Mouse (Mus musculus): ENCODE data around the gene Slc25a3. TPM values are rescaled to one million over a fixed set of nuclear protein-coding genes. Genes with fewer than 3 reads are reported as not detected.

The Slc25a3 gene
- total RNA-seq, 2 experiments from 2014 or later: 2,502 to 2,645 TPM

DNA sequence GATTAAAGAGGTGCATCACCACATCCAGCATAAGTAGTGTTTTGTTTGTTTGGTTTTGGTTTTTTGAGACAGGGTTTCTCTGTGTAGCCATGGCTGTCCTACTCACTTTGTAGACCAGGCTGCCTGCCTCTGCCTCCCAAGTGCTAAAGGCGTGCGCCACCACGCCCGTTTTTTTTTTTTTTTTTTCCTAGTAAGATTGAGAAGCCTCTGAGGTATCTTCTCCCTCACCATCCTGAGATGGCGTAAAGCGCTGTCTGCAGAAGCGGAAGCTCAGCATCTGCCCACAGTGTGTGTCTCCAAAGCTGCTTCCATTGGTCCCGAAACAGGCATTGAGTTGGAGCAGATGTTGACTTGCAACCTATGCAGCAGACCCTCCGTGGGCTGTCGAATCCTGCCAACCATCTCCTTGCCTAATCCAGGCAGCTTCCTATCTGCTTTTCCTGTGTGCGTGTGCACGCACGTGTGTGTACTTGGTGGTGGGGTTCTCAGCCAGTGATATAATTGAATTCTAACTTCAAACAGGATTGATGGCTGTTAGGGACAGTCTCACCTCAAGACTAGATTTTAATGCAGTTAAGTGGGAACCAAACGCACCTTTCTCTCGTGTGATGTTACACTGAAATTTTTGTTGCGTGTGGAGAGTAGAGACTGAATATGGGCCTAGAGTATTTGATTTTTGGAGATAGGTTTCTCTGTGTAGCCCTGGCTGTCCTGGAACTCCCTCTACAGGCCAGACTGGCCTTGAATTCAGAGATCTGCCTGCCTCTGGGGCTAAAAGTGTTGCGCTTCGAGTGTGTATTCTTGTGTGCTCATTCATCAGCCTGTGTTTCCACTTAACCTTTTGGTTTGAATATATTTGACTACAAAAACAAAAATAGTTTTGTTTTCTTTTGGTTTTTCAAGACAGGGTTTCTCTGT is 19.7 kb upstream of the Slc25a3 start:
- intact Hi-C loops (cut with DNase I): loop anchor here (5.0 kb wide), 2 partner anchors 61 to 411 kb away; partner anchors contain the start of genes Apaf1 and Ikbip

GRCm38 (mm10) chr10:91142654-91143191 is 18.9 kb upstream of the Slc25a3 start:
- intact Hi-C loops (cut with DNase I): loop anchor here (5.0 kb wide), 2 partner anchors 60 to 410 kb away; partner anchors contain the start of genes Apaf1 and Ikbip
- DNase-seq (ENCODE audit: low spot score): no peak

More for the DNA sequence above, 19.7 kb upstream of the Slc25a3 start:
- no peak for DNase-seq (ENCODE audit: low spot score)

DNA sequence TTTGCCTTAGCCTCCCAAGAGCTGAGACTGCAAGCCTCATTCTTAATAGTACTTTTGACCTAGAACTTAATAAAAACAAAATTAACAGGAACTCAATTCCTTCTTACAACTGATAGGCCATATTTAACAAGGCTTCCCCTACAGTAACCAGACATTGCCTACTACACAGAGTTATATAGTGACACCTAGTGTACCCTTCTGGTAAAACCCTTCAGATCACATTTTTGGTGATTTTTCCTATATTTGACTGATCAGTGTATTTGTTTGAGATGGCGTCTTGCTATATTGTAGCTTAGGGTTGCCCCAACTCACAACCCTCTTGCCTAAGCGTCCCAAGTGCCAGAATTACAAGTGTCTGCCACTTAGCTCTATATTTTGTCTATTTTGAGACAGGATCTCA is 17.7 kb upstream of the Slc25a3 start:
- DNase-seq (ENCODE audit: low spot score): no peak
- intact Hi-C loops (cut with DNase I): loop anchor here (2.0 to 5.0 kb wide), 3 partner anchors 19 to 409 kb away; partner anchors contain the start of genes Apaf1 and Ikbip

DNA sequence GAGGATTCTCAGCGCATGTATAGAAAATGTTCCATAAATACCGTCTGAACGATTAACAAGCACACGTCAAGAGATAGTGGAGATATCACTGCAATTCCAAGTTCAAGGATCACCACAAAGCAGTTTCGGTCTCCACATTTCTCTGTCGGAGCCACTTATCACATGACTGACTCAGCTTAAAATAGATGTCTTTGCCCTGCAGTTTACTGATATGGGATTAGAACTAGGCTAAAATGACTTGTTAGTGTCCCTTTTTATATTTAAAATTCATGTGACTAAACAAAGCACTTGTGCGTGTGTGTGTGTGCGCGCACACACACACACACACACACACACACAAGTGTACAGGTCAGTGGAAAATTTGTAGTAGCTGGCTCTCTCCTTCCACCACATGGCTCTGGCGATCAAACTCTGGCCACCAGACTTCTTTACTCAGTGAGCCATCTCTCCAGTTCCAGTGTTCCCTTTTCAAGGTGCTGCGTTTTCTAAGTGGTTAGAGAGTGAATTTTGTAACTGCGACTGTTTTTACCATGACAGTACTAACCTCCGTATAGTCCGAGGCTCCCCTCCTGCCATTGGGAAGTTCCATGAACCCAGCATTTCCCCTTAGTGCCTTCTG is 15.4 kb upstream of the Slc25a3 start:
- intact Hi-C loops (cut with DNase I): no loop called here
- no peak for DNase-seq (ENCODE audit: low spot score)

GRCm38 (mm10) chr10:91138317-91138716 is 14.5 kb upstream of the Slc25a3 start:
- intact Hi-C loops (cut with DNase I): no loop called here
- DNase-seq (ENCODE audit: low spot score): no peak

DNA sequence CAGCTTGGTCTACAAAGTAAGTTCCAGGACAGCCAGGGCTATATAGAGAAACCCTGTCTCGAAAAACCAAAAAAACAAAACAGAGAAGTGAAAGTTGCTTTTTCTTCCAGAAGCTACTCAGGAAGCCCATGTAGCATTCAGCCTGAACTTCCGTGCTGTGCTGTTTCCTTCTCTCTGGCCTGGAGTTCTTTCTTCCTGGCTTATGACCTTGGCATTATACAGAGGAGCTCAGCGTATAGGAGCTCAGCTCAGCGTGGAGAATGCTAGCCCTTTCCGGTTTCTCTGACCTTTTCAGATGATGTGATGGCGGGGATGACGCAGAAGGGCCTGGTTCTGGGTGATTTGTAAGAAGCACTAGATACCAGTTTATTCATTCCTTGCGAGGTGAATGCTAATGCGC is 13.5 kb upstream of the Slc25a3 start:
- DNase-seq (ENCODE audit: low spot score): no peak
- intact Hi-C loops (cut with DNase I): no loop called here

- intact Hi-C loops (cut with DNase I): no loop called here
- no peak for DNase-seq (ENCODE audit: low spot score)
Observed at GRCm38 (mm10) chr10:91135302-91135972, 11.6 kb upstream of the Slc25a3 start.

GRCm38 (mm10) chr10:91131565-91131964 is 7.7 kb upstream of the Slc25a3 start:
- intact Hi-C loops (cut with DNase I): no loop called here
- no peak for DNase-seq (ENCODE audit: low spot score)

DNA sequence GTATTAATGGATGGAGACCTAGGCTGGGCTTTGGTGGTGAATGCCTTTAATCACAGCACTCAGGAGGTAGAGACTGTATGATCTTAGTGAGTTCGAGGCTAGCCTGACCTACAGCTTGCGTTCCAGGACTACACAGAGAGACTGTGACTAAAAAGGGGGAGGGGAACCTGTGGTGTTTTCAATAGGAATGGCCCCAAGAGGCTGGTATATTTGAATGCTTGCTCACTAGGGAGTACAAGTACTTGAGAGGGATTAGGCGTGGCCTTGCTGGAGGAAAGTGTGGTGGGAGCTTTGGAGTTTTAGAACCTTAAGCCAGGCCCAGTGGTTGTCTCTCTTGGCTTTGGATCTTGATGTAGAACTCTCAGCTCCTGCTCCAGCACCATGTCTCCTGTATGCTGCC is 6.9 kb upstream of the Slc25a3 start:
- DNase-seq (ENCODE audit: low spot score): no peak

DNA sequence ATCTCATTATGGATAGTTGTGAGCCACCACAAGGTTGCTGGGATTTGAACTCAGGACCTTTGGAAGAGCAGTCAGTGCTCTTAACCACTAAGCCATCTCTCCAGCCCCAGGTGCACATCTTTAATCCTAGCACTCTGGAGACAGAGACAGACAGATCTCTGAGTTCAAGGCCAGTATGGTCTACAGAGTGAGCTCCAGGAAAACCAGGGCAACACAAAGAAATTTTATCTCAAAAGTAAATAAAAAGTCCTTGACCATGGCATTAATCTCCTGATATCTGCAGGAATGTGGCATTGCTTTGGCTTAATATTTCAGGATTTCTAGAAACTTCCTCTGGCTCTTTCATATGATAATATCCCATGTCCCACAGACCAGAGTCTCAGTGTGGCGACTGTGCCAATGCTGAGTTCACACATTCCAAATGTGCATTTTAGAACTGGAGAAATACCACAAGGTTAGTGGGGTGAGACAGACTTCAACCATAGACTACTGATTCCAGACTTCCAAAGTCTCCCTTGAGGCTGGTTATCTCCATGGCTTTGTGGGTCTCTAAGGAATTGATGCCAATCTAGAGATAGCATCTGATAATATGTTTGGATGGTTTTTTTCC is 4.8 kb upstream of the Slc25a3 start:
- intact Hi-C loops (cut with DNase I): no loop called here
- no peak for DNase-seq (ENCODE audit: low spot score)

More for the DNA sequence above, 6.9 kb upstream of the Slc25a3 start:
- intact Hi-C loops (cut with DNase I): no loop called here

DNA sequence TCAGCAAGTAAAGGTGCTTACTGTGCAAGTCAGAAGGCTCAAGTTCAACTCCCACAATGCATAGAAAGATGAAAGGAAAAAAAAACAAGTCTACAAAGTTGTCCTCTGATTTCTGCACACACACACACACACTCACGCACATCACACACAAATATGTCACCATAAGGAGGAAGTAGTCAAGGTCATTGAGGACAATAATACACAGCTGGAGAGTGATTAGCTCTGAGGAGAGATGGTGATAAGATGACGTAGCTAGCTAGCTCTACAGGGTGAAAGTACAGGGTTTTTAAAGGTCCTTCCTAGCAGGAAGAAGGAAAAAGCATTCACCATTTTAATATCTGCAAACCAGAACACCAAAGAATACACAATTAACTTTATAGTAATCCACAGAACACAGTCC is 3.5 kb upstream of the Slc25a3 start:
- intact Hi-C loops (cut with DNase I): no loop called here

DNA sequence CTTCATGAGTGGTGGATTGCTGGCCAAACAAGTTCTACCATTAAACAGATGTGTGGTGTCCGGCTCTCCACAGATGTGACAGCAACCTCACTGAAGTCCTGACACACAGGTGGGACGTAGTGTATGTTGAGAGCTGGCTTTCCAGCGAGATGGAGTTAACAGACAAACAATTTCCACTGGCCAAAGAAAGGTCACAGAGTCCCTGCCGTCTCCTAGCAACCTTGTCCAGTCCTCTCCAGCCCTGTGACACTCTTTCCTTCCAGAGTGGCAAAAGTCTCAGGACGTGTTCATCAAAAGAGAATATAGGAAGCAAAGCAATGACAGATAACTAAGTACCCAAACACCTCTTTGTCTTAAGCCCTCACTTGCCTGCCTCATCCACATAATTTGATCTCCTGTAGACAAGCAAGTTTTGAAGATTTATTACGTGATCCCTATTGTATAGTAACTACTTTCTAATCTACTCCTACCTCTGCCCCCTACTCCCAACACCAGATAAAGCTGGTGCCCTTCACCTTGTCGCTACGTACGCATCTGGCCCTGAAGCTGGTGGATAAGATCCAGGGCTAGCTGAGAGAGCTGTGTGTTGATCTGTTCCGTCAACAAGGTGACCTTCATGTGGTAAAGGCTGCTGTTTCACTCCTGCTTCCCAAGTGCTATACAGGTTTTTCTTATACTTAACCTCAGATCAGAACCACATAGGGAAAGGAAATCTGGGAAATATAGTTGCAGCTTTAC is 2.9 kb upstream of the Slc25a3 start:
- intact Hi-C loops (cut with DNase I): no loop called here
- no peak for DNase-seq (ENCODE audit: low spot score)

More for the DNA sequence above, 3.5 kb upstream of the Slc25a3 start:
- no peak for DNase-seq (ENCODE audit: low spot score)

GRCm38 (mm10) chr10:91123281-91123827 is 505 bp downstream of the Slc25a3 start:
- intact Hi-C loops (cut with DNase I): loop anchor here (2.0 kb wide), 1 partner anchor 17 kb away; no protein-coding TSS in a partner anchor
- peak; percentile 33 for DNase-seq (ENCODE audit: low spot score)

GRCm38 (mm10) chr10:91122646-91123045 is 1.2 kb downstream of the Slc25a3 start:
- no peak for DNase-seq (ENCODE audit: low spot score)
- intact Hi-C loops (cut with DNase I): loop anchor here (2.0 kb wide), 1 partner anchor 18 kb away; no protein-coding TSS in a partner anchor

- no peak for DNase-seq (ENCODE audit: low spot score)
- intact Hi-C loops (cut with DNase I): no loop called here
Observed at GRCm38 (mm10) chr10:91116958-91117357, 6.9 kb downstream of the Slc25a3 start.

GRCm38 (mm10) chr10:91109841-91110240 is 14.0 kb downstream of the Slc25a3 start:
- DNase-seq (ENCODE audit: low spot score): no peak
- intact Hi-C loops (cut with DNase I): no loop called here

DNA sequence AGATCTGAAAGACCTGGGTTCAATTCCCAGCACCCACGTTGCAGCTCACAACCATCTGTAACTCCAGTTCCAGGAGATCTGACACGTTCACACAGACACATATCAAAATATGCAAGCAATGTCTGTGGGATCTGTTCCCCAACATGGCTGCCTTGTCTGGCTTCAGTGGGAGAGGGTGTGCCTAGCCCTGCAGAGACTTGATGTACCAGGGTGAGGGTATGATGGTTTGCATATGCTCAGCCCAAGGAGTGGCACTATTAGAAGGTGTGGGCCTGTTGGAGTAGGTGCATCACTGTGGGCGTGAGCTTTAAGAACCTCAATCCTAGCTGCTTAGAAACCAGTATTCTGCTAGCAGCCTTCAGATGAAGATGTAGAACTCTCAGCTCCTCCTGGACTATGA is 17.9 kb downstream of the Slc25a3 start:
- intact Hi-C loops (cut with DNase I): no loop called here
- no peak for DNase-seq (ENCODE audit: low spot score)

DNA sequence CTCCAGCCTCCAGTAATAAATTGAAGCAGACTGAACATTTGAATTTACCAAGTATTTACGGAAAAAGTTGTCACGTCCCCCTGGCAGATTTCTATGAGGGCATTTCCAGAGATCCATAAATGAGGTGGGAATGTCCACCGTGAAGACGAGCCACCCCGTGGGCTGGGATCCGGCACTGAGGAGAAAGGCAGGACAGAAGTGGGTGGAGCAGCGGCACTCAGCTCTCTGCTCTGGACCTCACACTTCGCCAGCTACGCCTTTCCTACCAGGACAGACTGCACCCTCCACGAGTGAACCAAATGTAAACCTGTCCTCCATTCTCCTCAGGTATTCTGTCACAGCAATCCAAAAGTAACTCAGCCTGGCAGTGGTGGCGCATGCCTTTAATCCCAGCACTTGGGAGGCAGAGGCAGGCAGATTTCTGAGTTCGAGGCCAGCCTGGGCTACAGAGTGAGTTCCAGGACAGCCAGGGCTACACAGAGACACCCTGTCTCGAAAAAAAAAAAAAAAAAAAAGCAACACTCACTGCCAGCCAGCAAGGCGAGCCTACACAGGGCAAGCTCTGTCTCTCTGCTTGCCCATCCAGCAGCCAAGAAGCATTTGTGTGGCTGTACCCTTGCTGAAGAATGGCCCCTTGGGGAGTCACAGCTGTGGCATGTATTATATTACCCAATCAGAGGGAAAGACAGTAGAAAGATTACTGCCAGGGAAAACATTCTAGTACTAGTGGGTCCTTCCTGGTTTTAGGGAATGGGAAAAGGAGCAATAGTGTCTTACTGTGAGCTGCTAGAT is 20.9 kb downstream of the Slc25a3 start:
- DNase-seq (ENCODE audit: low spot score): no peak
- intact Hi-C loops (cut with DNase I): no loop called here
